Mouse (Mus musculus) kidney, postnatal 0 days (tissue): Measurements from ENCODE around the gene Arntl. TPM values are rescaled to one million over a fixed set of nuclear protein-coding genes. Genes with fewer than 3 reads are reported as not detected.

Source experiments
- ATAC-seq: fragments of 200-750 bp; cut with Nextera tagmentation; replicated peaks from 2 replicates; pipeline ENCODE4 v1.8.0; 2017; ENCODE audit warnings: low read depth, moderate number of reproducible peaks, moderate TSS enrichment, moderate library complexity; ENCODE audit not compliant: low FRiP score
- DNase-seq: peaks from one replicate; pipeline ENCODE4 v3.0.0-alpha.2; 2016; ENCODE audit warnings: low spot score
- H3K27ac ChIP-seq: fragments of 300-500 bp; sonication (generic); 2 replicates; pipeline ENCODE4 v1.5.1; 2014; ENCODE audit warnings: mild to moderate bottlenecking
- H3K27me3 ChIP-seq: fragments of 300-500 bp; sonication (generic); 2 replicates; pipeline ENCODE4 v1.6.1; 2014; ENCODE audit warnings: low read length, mixed read lengths; ENCODE audit not compliant: insufficient read depth
- H3K36me3 ChIP-seq: fragments of 300-500 bp; sonication (generic); 2 replicates; pipeline ENCODE4 v1.6.1; 2014; ENCODE audit warnings: low read length, mixed read lengths; ENCODE audit not compliant: insufficient read depth
- H3K4me1 ChIP-seq: fragments of 300-500 bp; sonication (generic); replicated peaks from 2 replicates; pipeline ENCODE4 v1.6.1; 2014; ENCODE audit warnings: antibody characterized with exemption, low read length, mixed read lengths; ENCODE audit not compliant: insufficient read depth
- H3K4me2 ChIP-seq: fragments of 300-500 bp; sonication (generic); 2 replicates; pipeline ENCODE4 v1.6.1; 2014; ENCODE audit warnings: mild to moderate bottlenecking, low read length, moderate library complexity, mixed read lengths
- H3K4me3 ChIP-seq: fragments of 300-500 bp; sonication (generic); replicated peaks from 2 replicates; pipeline ENCODE4 v1.5.1; 2014; ENCODE audit warnings: low read depth, low read length
- H3K9ac ChIP-seq: fragments of 300-500 bp; sonication (generic); 2 replicates; pipeline ENCODE4 v1.6.1; 2014; ENCODE audit warnings: low read depth, low read length
- H3K9me3 ChIP-seq: fragments of 300-500 bp; sonication (generic); replicated peaks from 2 replicates; pipeline ENCODE4 v1.6.1; 2016; ENCODE audit warnings: low read length, inconsistent platforms, mixed read lengths
- CTCF ChIP-seq: IDR thresholded peaks from 2 replicates; pipeline ENCODE4 v1.5.1; 2016; ENCODE audit warnings: antibody characterized with exemption, low read depth, mild to moderate bottlenecking, moderate library complexity
- WGBS: fragments of 180-500 bp; shearing (Covaris S2); extraction: QIAGEN DNeasy Blood & Tissue Kit; methylation state at CpG from one replicate; pipeline ENCODE4 v1.1.7; 2014; 5-methylcytosine and 5-hydroxymethylcytosine counted together
- polyA plus RNA-seq: library from polyadenylated mRNA; unstranded; fragments of >200 nt; fragmentation: Nextera tagmentation; extraction: Ambion mirVana; gene quantifications from 2 replicates; pipeline ENCODE4 v1.2.1, GENCODE M21; 2015

Arntl gene
- polyA plus RNA-seq, 1 experiment from 2014 or later: 13.2 TPM

DNA sequence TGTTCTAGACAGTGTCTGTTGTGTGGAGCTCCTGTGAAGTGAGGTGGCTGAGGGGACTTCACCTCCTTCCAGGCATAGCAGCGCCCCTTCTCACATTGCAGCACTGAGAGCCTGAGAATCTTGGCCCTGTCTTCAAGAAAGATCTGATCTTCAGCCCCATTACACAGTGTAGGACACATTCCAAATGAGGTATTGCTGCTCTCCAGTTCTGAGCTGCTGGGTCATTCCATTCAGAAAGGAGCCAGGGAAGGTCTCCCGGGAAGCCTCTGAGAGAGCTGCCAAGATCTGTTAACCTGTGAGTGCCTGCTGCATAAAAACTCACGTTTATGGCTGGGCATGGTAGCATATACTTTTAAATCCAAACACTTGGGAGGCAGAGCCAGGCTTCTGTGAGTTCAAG is 5.7 kb upstream of the Arntl start:
- Histone ChIP-seq H3K27ac (no peak overlapping the region), H3K9ac (no peak overlapping the region), H3K27me3 (no peaks in the 10 kb centered on the region), H3K4me3 (no peak overlapping the region), H3K4me2 (no peak overlapping the region), H3K4me1 (no peaks in the 10 kb centered on the region), H3K9me3 (no peaks in the 10 kb centered on the region), H3K36me3 (no peaks in the 10 kb centered on the region)
- ATAC-seq (no peak), DNase-seq (peak; percentile 16)
- WGBS: 33% methylated on average over 3 of the region's 3 CpGs
- TF ChIP-seq CTCF: no peak

GRCm38 (mm10) chr7:113207471-113208387 is 464 bp downstream of the Arntl start:
- ATAC-seq (peak; percentile 63), DNase-seq (peak; percentile 57)
- WGBS: under 1% methylated on average over 84 of the region's 98 CpGs
- H3K27me3 ChIP-seq: peaks cover 12% of the 10 kb centered on the region
- H3K4me3 ChIP-seq: peak overlapping the region; percentile 92
- peak overlapping the region; percentile 70 for H3K9ac ChIP-seq
- TF ChIP-seq CTCF: no peak
- peak overlapping the region; percentile 86 for H3K27ac ChIP-seq
- no peaks in the 10 kb centered on the region for H3K36me3 ChIP-seq
- H3K9me3 ChIP-seq: no peaks in the 10 kb centered on the region
- peak overlapping the region; percentile 91 for H3K4me2 ChIP-seq
- H3K4me1 ChIP-seq: no peaks in the 10 kb centered on the region

DNA sequence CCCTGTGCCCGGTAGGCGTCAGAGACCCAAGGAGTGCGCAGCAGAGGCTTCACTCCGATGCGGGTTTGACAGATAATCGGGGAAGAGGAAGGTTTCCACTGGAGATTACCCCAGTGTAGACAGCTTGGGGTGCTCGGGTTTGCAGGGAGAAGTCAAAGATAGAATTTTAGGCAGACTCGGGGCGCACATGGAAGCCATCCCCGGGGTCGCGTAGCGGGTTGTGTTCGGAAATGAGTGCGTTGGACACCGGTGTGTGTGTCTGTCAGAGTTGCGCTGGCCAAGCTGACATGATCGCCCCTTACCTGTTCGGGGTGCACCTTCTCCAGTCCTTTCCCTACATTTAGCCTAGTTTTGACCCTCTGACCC is 1.1 kb downstream of the Arntl start:
- H3K9me3 ChIP-seq: no peaks in the 10 kb centered on the region
- H3K36me3 ChIP-seq: no peaks in the 10 kb centered on the region
- H3K4me2 ChIP-seq: peak overlapping the region; percentile 91
- H3K27me3 ChIP-seq: peaks cover 12% of the 10 kb centered on the region
- H3K4me1 ChIP-seq: no peaks in the 10 kb centered on the region
- peak overlapping the region; percentile 92 for H3K4me3 ChIP-seq
- DNase-seq: no peak
- no peak for TF ChIP-seq CTCF
- peak overlapping the region; percentile 70 for H3K9ac ChIP-seq
- WGBS: 5% methylated on average over 19 of the region's 19 CpGs
- no peak for ATAC-seq
- H3K27ac ChIP-seq: no peak overlapping the region

DNA sequence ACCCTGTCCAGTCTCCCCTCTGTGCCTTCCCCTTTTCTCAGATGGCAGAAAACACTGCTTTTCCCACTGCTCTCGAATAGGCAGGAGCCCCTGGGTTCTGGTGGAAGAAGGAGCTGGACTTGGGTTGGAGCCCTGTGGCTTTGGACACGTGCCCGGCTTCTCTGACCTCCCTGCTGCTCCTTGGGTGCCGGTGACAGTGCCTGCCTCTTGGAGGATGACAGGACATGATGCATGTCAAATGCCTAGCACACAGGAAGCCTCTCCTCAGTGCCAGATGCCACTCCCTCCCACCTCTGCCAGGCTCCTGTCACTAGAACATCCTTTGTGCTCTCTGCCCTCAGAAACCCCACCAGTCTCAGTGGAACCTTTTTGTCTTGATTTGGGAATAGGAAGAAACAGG is 3.2 kb downstream of the Arntl start:
- no peak for TF ChIP-seq CTCF
- H3K4me1 ChIP-seq: no peaks in the 10 kb centered on the region
- no peak overlapping the region for H3K4me3 ChIP-seq
- WGBS: 18% methylated on average over 4 of the region's 4 CpGs
- DNase-seq (peak; percentile 44), ATAC-seq (no peak)
- no peak overlapping the region for H3K9ac ChIP-seq
- peaks cover 12% of the 10 kb centered on the region for H3K27me3 ChIP-seq
- H3K4me2 ChIP-seq: no peak overlapping the region
- no peaks in the 10 kb centered on the region for H3K9me3 ChIP-seq
- H3K27ac ChIP-seq: no peak overlapping the region
- no peaks in the 10 kb centered on the region for H3K36me3 ChIP-seq

GRCm38 (mm10) chr7:113214245-113215169 is 7.2 kb downstream of the Arntl start:
- Histone ChIP-seq H3K9me3 (no peaks in the 10 kb centered on the region), H3K27me3 (peaks cover 9% of the 10 kb centered on the region), H3K9ac (no peak overlapping the region), H3K4me1 (no peaks in the 10 kb centered on the region), H3K27ac (no peak overlapping the region), H3K4me2 (no peak overlapping the region), H3K36me3 (no peaks in the 10 kb centered on the region), H3K4me3 (no peak overlapping the region)
- WGBS: 54% methylated on average over 6 of the region's 6 CpGs
- DNase-seq: no peak
- TF ChIP-seq CTCF: no peak
- ATAC-seq: no peak

DNA sequence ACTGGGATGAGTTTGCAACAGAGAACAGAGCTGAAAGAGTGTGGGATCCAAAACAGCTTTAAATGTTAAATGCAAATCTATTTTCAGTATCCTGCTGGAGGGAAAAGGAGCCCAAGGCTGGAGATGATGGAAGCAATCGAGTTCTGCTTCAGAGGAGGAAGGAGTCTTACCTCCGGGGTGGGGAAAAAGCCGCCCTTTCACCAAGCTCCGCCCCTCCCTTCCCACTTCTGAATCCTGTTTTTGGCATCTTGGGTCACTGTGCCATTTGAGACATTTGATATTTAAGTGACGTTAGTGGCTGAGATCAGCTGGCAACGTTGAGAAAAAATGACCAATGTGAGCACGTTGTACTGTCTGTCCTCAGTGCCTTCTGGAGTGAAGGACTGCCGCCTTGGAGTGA is 8.9 kb downstream of the Arntl start:
- H3K9me3 ChIP-seq: no peaks in the 10 kb centered on the region
- no peak overlapping the region for H3K9ac ChIP-seq
- no peak overlapping the region for H3K4me3 ChIP-seq
- TF ChIP-seq CTCF: no peak
- H3K27ac ChIP-seq: no peak overlapping the region
- no peak for ATAC-seq
- no peak for DNase-seq
- 47% methylated on average over 8 of the region's 8 CpGs for WGBS
- no peaks in the 10 kb centered on the region for H3K36me3 ChIP-seq
- no peaks in the 10 kb centered on the region for H3K4me1 ChIP-seq
- no peak overlapping the region for H3K4me2 ChIP-seq
- H3K27me3 ChIP-seq: no peaks in the 10 kb centered on the region
